Comparison of ENCODE assay signal across 8 mouse cellular contexts in genomic region chr2:92060291-92060690, GRCm38 (mm10). TPM values are rescaled to one million over a fixed set of nuclear protein-coding genes. Genes with fewer than 3 reads are reported as not detected.
DNase-seq lines count a peak whose midpoint lies in the region; ATAC-seq and TF ChIP-seq lines count a peak whose summit lies in the region.

No protein-coding gene starts in this region.

- 46% methylated on average over 6 of the region's 6 CpGs for WGBS in spleen, adult 2 months
- 12% methylated on average over 6 of the region's 6 CpGs for WGBS in hindbrain, embryonic 10.5 days
- WGBS in limb, embryonic 12.5 days, result 8% methylated on average over 6 of the region's 6 CpGs
- 31% methylated on average over 6 of the region's 6 CpGs for WGBS in stomach, embryonic 16.5 days

- no peak overlapping the region for H3K27ac ChIP-seq in spleen, adult 2 months (ENCODE audit: insufficient read depth, low read length)
- H3K27ac ChIP-seq in hindbrain, embryonic 10.5 days, result no peak overlapping the region
- H3K27ac ChIP-seq in limb, embryonic 12.5 days, result no peak overlapping the region
- H3K27ac ChIP-seq in stomach, embryonic 16.5 days (ENCODE audit: low read length), result no peak overlapping the region

- H3K9ac ChIP-seq in limb, embryonic 12.5 days (replicated peaks), result no peak overlapping the region
- 0 out of 2 replicates have a peak overlapping the region, but pooled peaks have one; percentile 73 for H3K9ac ChIP-seq in stomach, embryonic 16.5 days (ENCODE audit: low read length)

- intact Hi-C loops in gastrocnemius, postnatal 36 days (cut with DNase I), result loop anchor here (5.0 kb wide), 1 partner anchor 122 kb away; no protein-coding TSS in a partner anchor

- TF ChIP-seq CTCF in spleen, adult 2 months (IDR thresholded peaks at IDR 0.05; ENCODE audit: extremely low read depth, insufficient read depth, insufficient read length, insufficient replicate concordance), result no peak

- no peaks in the 10 kb centered on the region for H3K36me3 ChIP-seq in spleen, adult 2 months (ENCODE audit: control insufficient read depth, insufficient read depth, low read length)
- no peaks in the 10 kb centered on the region for H3K36me3 ChIP-seq in hindbrain, embryonic 10.5 days
- no peaks in the 10 kb centered on the region for H3K36me3 ChIP-seq in limb, embryonic 12.5 days
- H3K36me3 ChIP-seq in stomach, embryonic 16.5 days (ENCODE audit: control insufficient read depth, insufficient read depth, low read length), result no peaks in the 10 kb centered on the region

- ATAC-seq in limb, embryonic 12.5 days (ENCODE audit: insufficient number of reproducible peaks, insufficient read depth, low FRiP score, low TSS enrichment, low read depth), result 0 out of 2 replicates have a peak, but pooled peaks have one; percentile 3
- ATAC-seq in stomach, embryonic 16.5 days (ENCODE audit: insufficient read depth, low FRiP score), result no peak

- no peak for TF ChIP-seq POLR2A in spleen, adult 2 months (IDR thresholded peaks at IDR 0.05; ENCODE audit: low read depth, low read length)

- H3K27me3 ChIP-seq in spleen, adult 2 months (ENCODE audit: control insufficient read depth, insufficient read depth, low read length), result peaks cover 13% of the 10 kb centered on the region
- peaks cover 66% of the 10 kb centered on the region for H3K27me3 ChIP-seq in hindbrain, embryonic 10.5 days (ENCODE audit: insufficient read depth, poor library complexity, severe bottlenecking)
- H3K27me3 ChIP-seq in limb, embryonic 12.5 days, result peaks cover 26% of the 10 kb centered on the region
- H3K27me3 ChIP-seq in stomach, embryonic 16.5 days (ENCODE audit: control insufficient read depth, insufficient read depth, low read length), result peaks cover 13% of the 10 kb centered on the region

- H3K4me1 ChIP-seq in spleen, adult 2 months (ENCODE audit: control insufficient read depth, insufficient read depth, insufficient read length), result peaks cover 14% of the 10 kb centered on the region
- peaks cover 38% of the 10 kb centered on the region for H3K4me1 ChIP-seq in hindbrain, embryonic 10.5 days (replicated peaks)
- peaks cover 32% of the 10 kb centered on the region for H3K4me1 ChIP-seq in limb, embryonic 12.5 days (replicated peaks)
- H3K4me1 ChIP-seq in stomach, embryonic 16.5 days (ENCODE audit: control insufficient read depth, insufficient read depth, low read length), result peaks cover 18% of the 10 kb centered on the region

- no peak for DNase-seq in spleen, adult 2 months (ENCODE audit: low read depth in 1 of 2, low spot score in 2 of 2)
- DNase-seq in spleen, adult 12 weeks (ENCODE audit: low spot score), result no peak
- no peak for DNase-seq in hindbrain, embryonic 10.5 days (ENCODE audit: low spot score)
- no peak for DNase-seq in gastrocnemius, postnatal 36 days
- no peak for DNase-seq in layer of hippocampus, postnatal 36 days
- no peak for DNase-seq in c-Kit-positive CD71-positive TER-119-positive erythroid progenitor cells, embryonic 14.5 days (ENCODE audit: low spot score)

- no peaks in the 10 kb centered on the region for H3K9me3 ChIP-seq in hindbrain, embryonic 10.5 days
- no peaks in the 10 kb centered on the region for H3K9me3 ChIP-seq in limb, embryonic 12.5 days
- H3K9me3 ChIP-seq in stomach, embryonic 16.5 days (replicated peaks; ENCODE audit: control insufficient read depth, low read length), result no peaks in the 10 kb centered on the region

- H3K4me3 ChIP-seq in spleen, adult 2 months (ENCODE audit: extremely low read depth, insufficient read depth, insufficient read length), result peak overlapping the region; percentile 57; the same call in 1 of the 2 replicates
- peak overlapping the region; percentile 73 for H3K4me3 ChIP-seq in hindbrain, embryonic 10.5 days
- peak overlapping the region; percentile 63 for H3K4me3 ChIP-seq in limb, embryonic 12.5 days (replicated peaks)
- H3K4me3 ChIP-seq in stomach, embryonic 16.5 days (replicated peaks; ENCODE audit: low read length), result peak overlapping the region; percentile 69

- peak overlapping the region; percentile 93 for H3K4me2 ChIP-seq in limb, embryonic 12.5 days
- peak overlapping the region; percentile 99 for H3K4me2 ChIP-seq in stomach, embryonic 16.5 days (ENCODE audit: low read depth, low read length)

RNA-seq across cellular contexts. Expression of gene Phf21a, which starts 32.6 kb away (rescaled TPM):
- polyA plus RNA-seq in spleen, adult 2 months (2012; rRNA removed), result 49.2 and 51.4 TPM in 2 replicates
- 35.3 and 38.1 TPM in 2 replicates for polyA plus RNA-seq in hindbrain, embryonic 10.5 days (2016; fragmentation: Nextera tagmentation; extraction: Ambion mirVana)
- polyA plus RNA-seq in limb, embryonic 12.5 days (2016; fragmentation: Nextera tagmentation; extraction: Ambion mirVana), result 34.2 and 43.6 TPM in 2 replicates
- polyA plus RNA-seq in stomach, embryonic 16.5 days (2015; fragmentation: Nextera tagmentation; extraction: Ambion mirVana), result 21.2 and 23.8 TPM in 2 replicates
- 10 to 100 TPM; 22.5 to 23.6 TPM for total RNA-seq in gastrocnemius, postnatal 36 days (2021)
- total RNA-seq in layer of hippocampus, postnatal 36 days (2021), result 100 to 1,000 TPM; 136 to 142 TPM

RNA-seq across cellular contexts. Expression of gene Creb3l1, which starts 36.0 kb away (rescaled TPM):
- polyA plus RNA-seq in spleen, adult 2 months (2012; rRNA removed), result 3.3 and 4.0 TPM in 2 replicates
- polyA plus RNA-seq in hindbrain, embryonic 10.5 days (2016; fragmentation: Nextera tagmentation; extraction: Ambion mirVana), result 1.00 and 1.9 TPM in 2 replicates
- 1.3 and 2.6 TPM in 2 replicates for polyA plus RNA-seq in limb, embryonic 12.5 days (2016; fragmentation: Nextera tagmentation; extraction: Ambion mirVana)
- 21.7 and 24.5 TPM in 2 replicates for polyA plus RNA-seq in stomach, embryonic 16.5 days (2015; fragmentation: Nextera tagmentation; extraction: Ambion mirVana)
- total RNA-seq in gastrocnemius, postnatal 36 days (2021), result 1 to 10 TPM; 3.9 to 5.7 TPM
- 1 to 10 TPM; 3.4 to 4.3 TPM for total RNA-seq in layer of hippocampus, postnatal 36 days (2021)
